Mouse (Mus musculus) megakaryocyte, embryonic 14.5 days (primary cell): Measurements from ENCODE around the gene Cyb5r3.

Experiments
- FLI1 ChIP-seq: IDR thresholded peaks from 2 replicates; pipeline ENCODE4 v1.6.1; 2012; ENCODE audit warnings: low read length, inconsistent platforms, mixed read lengths
- GATA1 ChIP-seq: IDR thresholded peaks from 3 replicates; pipeline ENCODE4 v1.6.1; 2012; ENCODE audit warnings: mixed read lengths, low read length, inconsistent platforms, borderline replicate concordance

DNA sequence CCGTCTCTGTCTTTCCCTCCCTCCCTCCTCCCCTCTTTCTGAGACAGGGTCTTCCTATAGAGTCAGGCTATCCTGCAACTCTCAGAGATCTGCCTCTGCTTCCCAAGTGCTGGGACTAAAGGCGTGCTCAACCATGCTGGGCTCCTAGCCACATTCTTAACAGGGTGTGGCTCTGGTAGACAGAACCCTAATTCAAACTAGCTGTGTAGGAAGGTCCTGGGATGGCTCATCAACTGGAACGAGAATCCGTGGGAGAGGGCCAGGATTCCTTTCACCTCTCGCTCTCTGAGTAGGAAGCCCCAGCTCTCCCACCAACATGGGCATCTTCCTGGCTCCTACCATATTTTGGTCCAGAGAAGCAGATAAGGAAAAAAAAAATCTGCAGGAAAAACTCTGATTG is 10.0 kb upstream of the Cyb5r3 start:
- TF ChIP-seq GATA1 (no peak), FLI1 (no peak)
